Mouse (Mus musculus) CH12.LX (cell line): ENCODE results near the gene Btbd16. TPM values are rescaled to one million over a fixed set of nuclear protein-coding genes. Genes with fewer than 3 reads are reported as not detected.

Experiments
- DNase-seq: peaks from one replicate; pipeline ENCODE4 v3.0.0-alpha.2; 2013; ENCODE audit errors: extremely low read depth
- H3K27ac ChIP-seq: 2 replicates; pipeline ENCODE4 v1.5.1; 2012; ENCODE audit warnings: low read depth, mild to moderate bottlenecking, control low read depth, moderate library complexity; ENCODE audit not compliant: insufficient read depth
- H3K27me3 ChIP-seq: replicated peaks from 2 replicates; pipeline ENCODE3; 2012; ENCODE audit warnings: inconsistent platforms
- H3K36me3 ChIP-seq, 2 experiments: replicated peaks in 1 of 2; 2 replicates each; pipeline versions ENCODE3 to v1.6.1; 2012; ENCODE audit warnings: inconsistent platforms in 1 of 2, low read length in 1 of 2, mild to moderate bottlenecking in 1 of 2, mixed read lengths in 1 of 2, moderate library complexity in 1 of 2; ENCODE audit not compliant: control insufficient read depth in 1 of 2, insufficient read depth in 1 of 2
- H3K4me1 ChIP-seq, 2 experiments: 2 replicates each; pipeline ENCODE4 v1.6.1; 2012; ENCODE audit warnings: inconsistent platforms in 1 of 2, moderate library complexity in 1 of 2; ENCODE audit not compliant: insufficient read depth in 2 of 2, control insufficient read depth in 1 of 2
- H3K4me2 ChIP-seq: 2 replicates; pipeline ENCODE4 v1.6.1; 2012; ENCODE audit warnings: low read depth, mild to moderate bottlenecking, control low read depth; ENCODE audit not compliant: poor library complexity, insufficient read depth, severe bottlenecking
- H3K4me3 ChIP-seq, 3 experiments: fragments of 150-350 bp in 1 of 3; sonication (generic) in 1 of 3; replicated peaks in 1 of 3; 2 replicates each; pipeline versions ENCODE3 to v1.5.1; 2011 to 2012; ENCODE audit warnings: low read depth in 2 of 3, low read length in 2 of 3, mild to moderate bottlenecking in 2 of 3, moderate library complexity in 2 of 3, control low read depth in 1 of 3, improper control_type of control experiment in 1 of 3, inconsistent platforms in 1 of 3, mixed read lengths in 1 of 3; ENCODE audit not compliant: poor library complexity in 1 of 3
- H3K79me2 ChIP-seq: replicated peaks from 2 replicates; pipeline ENCODE4 v1.6.1; 2012; ENCODE audit warnings: mild to moderate bottlenecking, moderate library complexity; ENCODE audit not compliant: control insufficient read depth, poor library complexity, insufficient read depth, severe bottlenecking; ENCODE audit errors: extremely low read depth
- H3K9ac ChIP-seq: 2 replicates; pipeline ENCODE4 v1.6.1; 2012; ENCODE audit warnings: low read depth, mild to moderate bottlenecking, control low read depth, moderate library complexity; ENCODE audit not compliant: insufficient read depth
- H3K9me3 ChIP-seq: replicated peaks from 2 replicates; pipeline ENCODE3; 2012; ENCODE audit warnings: low read length, inconsistent platforms, mixed read lengths
- CHD1 ChIP-seq: IDR thresholded peaks from 2 replicates; pipeline ENCODE4 v1.6.1; 2012; ENCODE audit warnings: low read depth, low read length, improper control_type of control experiment, inconsistent platforms
- CTCF ChIP-seq, 2 experiments: IDR thresholded peaks in 1 of 2; conservative IDR thresholded peaks in 1 of 2; 2 replicates each; pipeline ENCODE4 v1.5.1; 2011 to 2012; ENCODE audit warnings: low read depth in 2 of 2, low read length in 2 of 2, improper control_type of control experiment in 1 of 2, inconsistent platforms in 1 of 2, mild to moderate bottlenecking in 1 of 2, moderate library complexity in 1 of 2
- ELF1 ChIP-seq: IDR thresholded peaks from 2 replicates; pipeline ENCODE4 v1.6.1; 2014; ENCODE audit warnings: low read depth, mild to moderate bottlenecking, inconsistent platforms, low read length, improper control_type of control experiment
- EP300 ChIP-seq: IDR thresholded peaks from 2 replicates; pipeline ENCODE4 v1.6.1; 2011; ENCODE audit warnings: low read length, improper control_type of control experiment
- GABPA ChIP-seq: IDR thresholded peaks from 2 replicates; pipeline ENCODE4 v1.6.1; 2012; ENCODE audit warnings: low read depth, low read length, improper control_type of control experiment, inconsistent platforms; ENCODE audit not compliant: insufficient replicate concordance
- HCFC1 ChIP-seq: IDR thresholded peaks from 2 replicates; pipeline ENCODE4 v1.6.1; 2012; ENCODE audit warnings: low read depth, mild to moderate bottlenecking, inconsistent platforms, low read length, improper control_type of control experiment
- IRF4 ChIP-seq: IDR thresholded peaks from 2 replicates; pipeline ENCODE4 v1.6.1; 2014; ENCODE audit warnings: low read depth, mild to moderate bottlenecking, inconsistent platforms, low read length, improper control_type of control experiment
- JUN ChIP-seq: IDR thresholded peaks from 2 replicates; pipeline ENCODE4 v1.6.1; 2011; ENCODE audit warnings: low read depth, mild to moderate bottlenecking, low read length, improper control_type of control experiment, moderate library complexity; ENCODE audit not compliant: insufficient read depth
- JUND ChIP-seq: conservative IDR thresholded peaks from 2 replicates; pipeline ENCODE4 v1.6.1; 2011; ENCODE audit warnings: low read depth, low read length, improper control_type of control experiment
- KAT2A ChIP-seq: IDR thresholded peaks from 2 replicates; pipeline ENCODE4 v1.6.1; 2012; ENCODE audit warnings: low read length, improper control_type of control experiment, inconsistent platforms; ENCODE audit not compliant: insufficient replicate concordance
- MAZ ChIP-seq: IDR thresholded peaks from 2 replicates; pipeline ENCODE4 v1.6.1; 2012; ENCODE audit warnings: low read depth, mild to moderate bottlenecking, inconsistent platforms, low read length, improper control_type of control experiment, moderate library complexity
- MEF2A ChIP-seq: IDR thresholded peaks from 2 replicates; pipeline ENCODE4 v1.6.1; 2014; ENCODE audit warnings: low read depth, mild to moderate bottlenecking, inconsistent platforms, low read length, improper control_type of control experiment, borderline replicate concordance
- MXI1 ChIP-seq: IDR thresholded peaks from 2 replicates; pipeline ENCODE4 v1.6.1; 2011; ENCODE audit warnings: mild to moderate bottlenecking, low read depth, low read length, improper control_type of control experiment
- MYC ChIP-seq: IDR thresholded peaks from 2 replicates; pipeline ENCODE4 v1.6.1; 2011; ENCODE audit warnings: low read depth, mild to moderate bottlenecking, improper control_type of control experiment, low read length
- NELFE ChIP-seq: IDR thresholded peaks from 2 replicates; pipeline ENCODE4 v1.6.1; 2011; ENCODE audit warnings: low read depth, low read length, improper control_type of control experiment
- NRF1 ChIP-seq: IDR thresholded peaks from 2 replicates; pipeline ENCODE4 v1.6.1; 2014; ENCODE audit warnings: low read depth, mild to moderate bottlenecking, inconsistent platforms, low read length, improper control_type of control experiment, moderate library complexity
- PAX5 ChIP-seq: IDR thresholded peaks from 2 replicates; pipeline ENCODE4 v1.6.1; 2012; ENCODE audit warnings: low read length, inconsistent platforms, mixed read lengths
- POLR2A ChIP-seq: IDR thresholded peaks from 2 replicates; pipeline ENCODE4 v1.6.1; 2011; ENCODE audit warnings: low read depth, mild to moderate bottlenecking, improper control_type of control experiment, low read length
- POLR2AphosphoS2 ChIP-seq: IDR thresholded peaks from 2 replicates; pipeline ENCODE4 v1.6.1; 2011; ENCODE audit warnings: low read depth, low read length, improper control_type of control experiment
- RAD21 ChIP-seq: IDR thresholded peaks from 2 replicates; pipeline ENCODE4 v1.6.1; 2011; ENCODE audit warnings: low read depth, mild to moderate bottlenecking, low read length, improper control_type of control experiment, moderate library complexity
- RCOR1 ChIP-seq: conservative IDR thresholded peaks from 2 replicates; pipeline ENCODE4 v1.6.1; 2012; ENCODE audit warnings: low read depth, mild to moderate bottlenecking, inconsistent platforms, low read length, improper control_type of control experiment
- SIN3A ChIP-seq: IDR thresholded peaks from 2 replicates; pipeline ENCODE4 v1.6.1; 2012; ENCODE audit warnings: low read length, improper control_type of control experiment, inconsistent platforms
- SMC3 ChIP-seq: IDR thresholded peaks from 2 replicates; pipeline ENCODE4 v1.6.1; 2011; ENCODE audit warnings: low read depth, low read length, improper control_type of control experiment
- TBP ChIP-seq: conservative IDR thresholded peaks from 2 replicates; pipeline ENCODE4 v1.6.1; 2011; ENCODE audit warnings: low read depth, low read length, improper control_type of control experiment
- TCF12 ChIP-seq: IDR thresholded peaks from 2 replicates; pipeline ENCODE4 v1.6.1; 2014; ENCODE audit warnings: low read depth, mild to moderate bottlenecking, inconsistent platforms, low read length, improper control_type of control experiment
- USF1 ChIP-seq: IDR thresholded peaks from 2 replicates; pipeline ENCODE4 v1.6.1; 2014; ENCODE audit warnings: low read depth, mild to moderate bottlenecking, inconsistent platforms, low read length, improper control_type of control experiment
- USF2 ChIP-seq: conservative IDR thresholded peaks from 2 replicates; pipeline ENCODE4 v1.6.1; 2011; ENCODE audit warnings: low read depth, low read length, improper control_type of control experiment
- ZKSCAN1 ChIP-seq: IDR thresholded peaks from 2 replicates; pipeline ENCODE4 v1.6.1; 2012; ENCODE audit warnings: low read depth, inconsistent platforms, low read length, improper control_type of control experiment, borderline replicate concordance
- ZMIZ1 ChIP-seq: IDR thresholded peaks from 2 replicates; pipeline ENCODE4 v1.6.1; 2012; ENCODE audit warnings: low read depth, mild to moderate bottlenecking, inconsistent platforms, low read length, improper control_type of control experiment
- ZNF384 ChIP-seq: IDR thresholded peaks from 2 replicates; pipeline ENCODE4 v1.6.1; 2012; ENCODE audit warnings: low read depth, low read length, improper control_type of control experiment, inconsistent platforms
- dilution Hi-C: fragments of 300-500 bp; cut with MboI; formaldehyde crosslinking; loops from 2 replicates; pipeline ENCODE4 v1.14.3; 2020; ENCODE audit warnings: low sequenced_read_pairs; ENCODE audit not compliant: extremely low pct_unique_long_range_greater_than_20kb, extremely low pct_ligation_motif_present
- in situ Hi-C: fragments of 300-500 bp; cut with MboI; formaldehyde crosslinking; loops from 3 replicates; pipeline ENCODE4 v1.14.3; 2019; ENCODE audit warnings: low sequenced_read_pairs, low pct_ligation_motif_present, low pct_unique_long_range_greater_than_20kb, mixed read lengths
- polyA plus RNA-seq: library from polyadenylated mRNA; unstranded; fragments of >175 nt; gene quantifications from 2 replicates; pipeline ENCODE4 v1.2.1, GENCODE M21; 2012; ENCODE audit warnings: low read depth; ENCODE audit not compliant: insufficient read length
- total RNA-seq, 2 experiments: library from RNA; depleted of rRNA; stranded (reverse); fragments of 300-350 nt in 1 of 2; fragments of >200 nt in 1 of 2; gene quantifications; 2 replicates each; pipeline ENCODE4 v1.2.3; 2012 to 2014

Btbd16 gene
- total and polyA plus RNA-seq, 3 experiments = not detected

DNA sequence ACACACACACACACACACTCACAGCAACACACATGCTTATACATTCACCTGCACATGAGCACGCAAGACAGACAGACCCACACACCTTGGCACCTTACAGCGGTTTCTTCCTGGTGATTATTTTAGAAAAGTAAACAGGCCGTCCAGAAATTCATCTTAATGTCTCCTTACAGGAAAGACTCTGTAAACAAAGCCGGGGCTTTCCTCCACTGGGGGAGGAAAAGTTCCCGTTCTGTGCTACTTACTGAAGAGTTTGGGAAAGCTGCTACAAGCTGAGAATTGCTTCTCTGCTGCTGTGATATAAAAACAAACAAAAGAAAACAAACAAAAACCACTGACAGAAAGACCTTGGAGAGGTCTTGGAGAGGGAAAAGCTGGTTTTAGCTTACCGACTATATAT, 34.8 kb downstream of the Btbd16 start:
- H3K4me3 ChIP-seq = no peak overlapping the region
- peaks cover 2 to 16% of the 10 kb centered on the region in 2 experiments; a peak in 3 of 4 replicates for H3K4me1 ChIP-seq
- peaks cover 2% of the 10 kb centered on the region for H3K9me3 ChIP-seq
- H3K36me3 ChIP-seq = no peaks in the 10 kb centered on the region
- no peak overlapping the region for H3K27ac ChIP-seq
- H3K27me3 ChIP-seq = peaks cover 58% of the 10 kb centered on the region
- dilution Hi-C loops = no loop called here
- H3K79me2 ChIP-seq = no peaks in the 10 kb centered on the region
- no peak for DNase-seq
- in situ Hi-C loops = no loop called here
- TF ChIP-seq USF1 (no peak), MEF2A (no peak), NELFE (no peak), HCFC1 (no peak), CHD1 (no peak), USF2 (no peak), NRF1 (no peak), KAT2A (no peak), TCF12 (no peak), MXI1 (no peak), ELF1 (no peak), POLR2AphosphoS2 (no peak), CTCF (conservative IDR thresholded peaks at IDR 0.05 in 1 of 2, IDR thresholded peaks at IDR 0.05 in 1 of 2; ENCODE audit: low read depth in 2 of 2, low read length in 2 of 2) (no peak), POLR2A (no peak), JUN (no peak), EP300 (no peak), SIN3A (no peak), TBP (no peak), RCOR1 (no peak), MAZ (no peak)
- H3K9ac ChIP-seq = no peak overlapping the region
- H3K4me2 ChIP-seq = no peak overlapping the region

- no peak for DNase-seq
- Histone ChIP-seq H3K27me3 (peaks cover 55% of the 10 kb centered on the region), H3K9me3 (peaks cover 2% of the 10 kb centered on the region), H3K4me2 (no peak overlapping the region), H3K9ac (no peak overlapping the region), H3K36me3 (no peaks in the 10 kb centered on the region), H3K79me2 (no peaks in the 10 kb centered on the region), H3K27ac (no peak overlapping the region), H3K4me3 (no peak overlapping the region), H3K4me1 (peaks cover 2 to 16% of the 10 kb centered on the region in 2 experiments; a peak in 3 of 4 replicates)
- in situ Hi-C loops (no loop called here), dilution Hi-C loops (no loop called here)
- TF ChIP-seq ELF1 (no peak), TCF12 (no peak), RCOR1 (no peak), ZMIZ1 (no peak), MYC (no peak), SMC3 (no peak), IRF4 (no peak), JUND (no peak), POLR2A (no peak), ZKSCAN1 (no peak), KAT2A (no peak), MAZ (no peak), NELFE (no peak), SIN3A (no peak), RAD21 (no peak), ZNF384 (no peak), GABPA (no peak), PAX5 (no peak), USF2 (no peak)
Observed at GRCm38 (mm10) chr7:130810238-130810637, 36.4 kb downstream of the Btbd16 start.
